Mouse (Mus musculus): Measurements from ENCODE around the gene Gm49394.

Gm49394 gene

DNA sequence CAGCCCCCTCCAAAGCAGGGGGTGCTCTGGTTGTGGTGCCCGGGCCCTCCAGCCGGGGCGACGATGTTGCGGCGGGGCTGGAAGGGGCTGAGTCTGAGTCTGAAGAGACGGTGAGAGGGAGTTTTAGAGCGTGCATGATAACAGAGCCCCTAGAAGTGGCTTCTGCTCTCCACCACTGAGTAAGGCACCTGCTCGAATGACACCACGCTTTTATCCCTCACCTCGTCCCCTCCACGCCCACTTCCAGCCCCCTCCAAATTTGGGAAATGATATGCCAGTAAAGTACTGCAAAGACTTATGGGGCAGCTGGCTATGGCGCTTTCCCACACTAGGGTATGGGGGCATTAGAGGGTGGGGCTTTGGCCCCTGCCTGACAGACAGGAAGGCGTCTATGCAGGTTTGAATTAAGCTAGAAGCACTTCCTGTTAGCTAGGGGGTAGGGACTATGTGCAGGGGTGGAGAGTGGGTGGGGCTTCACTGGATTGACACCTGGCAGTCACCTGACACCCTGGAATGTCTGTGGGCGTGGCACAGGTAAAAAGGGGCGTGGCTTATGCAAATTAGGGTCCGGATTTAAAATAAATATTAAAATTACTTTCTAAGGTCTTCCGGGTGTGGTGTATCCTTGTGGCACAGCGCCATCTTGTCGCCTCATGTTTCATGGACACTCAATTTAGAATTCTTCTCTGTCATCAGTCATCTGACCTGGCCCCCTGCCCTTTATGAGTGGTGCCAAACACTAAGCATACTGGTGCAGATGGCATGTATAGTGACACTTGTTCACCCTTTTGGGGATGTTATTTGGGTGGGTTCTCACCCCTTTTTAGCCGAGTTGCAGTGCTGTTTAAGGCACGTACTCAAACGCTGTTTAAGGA lies at the start of gene Gm49394:
TSS of gene Gm49394 (minus strand) at position 192 of the 875 bp plus-strand sequence.
- DNase-seq (ENCODE audit: low spot score) = no peak

- DNase-seq (ENCODE audit: low spot score) = no peak
These were observed 45.2 kb upstream of the Gm49394 start for GRCm38 (mm10) chr7:142714783-142715498.

- DNase-seq (ENCODE audit: low spot score) = no peak
These were observed 37.1 kb upstream of the Gm49394 start for GRCm38 (mm10) chr7:142706873-142707272.

DNA sequence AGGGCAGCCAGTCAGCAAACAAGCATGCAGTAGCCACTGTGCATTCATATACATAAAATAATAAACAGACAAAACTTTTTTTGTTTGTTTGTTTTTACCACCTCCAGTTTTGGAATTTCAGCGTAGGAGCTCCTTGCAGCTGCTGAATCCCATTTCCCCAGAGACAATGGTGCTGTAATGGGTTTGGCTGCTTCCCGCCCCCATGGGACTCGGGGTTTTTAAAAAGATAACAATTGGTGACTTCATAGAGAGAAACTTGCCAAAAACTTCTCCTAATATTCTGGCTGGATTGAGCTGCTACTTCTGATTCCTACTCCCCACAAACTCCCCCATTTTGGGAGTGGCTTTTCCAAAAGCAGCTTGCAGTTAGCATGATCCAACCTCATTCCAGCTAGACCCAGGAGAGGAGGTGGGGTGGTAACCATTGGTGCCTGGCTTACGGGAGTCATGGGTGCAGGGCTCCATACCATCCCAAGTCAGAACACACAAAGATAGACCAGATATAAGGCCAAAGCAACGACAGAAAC lies 29.7 kb upstream of the Gm49394 start:
- no peak for DNase-seq (ENCODE audit: low spot score)

DNA sequence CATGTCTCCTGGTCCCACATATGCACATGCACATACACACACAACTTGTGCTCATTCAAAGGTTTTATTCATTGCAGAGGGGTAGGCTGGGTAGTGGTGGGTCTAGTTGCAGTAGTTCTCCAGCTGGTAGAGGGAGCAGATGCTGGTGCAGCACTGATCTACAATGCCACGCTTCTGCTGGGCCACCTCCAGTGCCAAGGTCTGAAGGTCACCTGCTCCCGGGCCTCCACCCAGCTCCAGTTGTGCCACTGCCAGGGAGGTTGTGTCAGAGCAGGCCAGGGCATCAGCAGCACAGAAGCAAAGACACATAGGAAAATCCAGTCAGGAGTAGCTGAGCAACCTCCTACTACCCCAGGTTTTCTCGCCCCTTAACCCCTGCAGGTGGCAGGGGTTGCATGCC lies 8.9 kb upstream of the Gm49394 start:
- DNase-seq (ENCODE audit: low spot score) = no peak

- no peak for DNase-seq (ENCODE audit: low spot score)
These were observed 5.9 kb upstream of the Gm49394 start for GRCm38 (mm10) chr7:142675644-142676043.

GRCm38 (mm10) chr7:142675141-142675540 lies 5.4 kb upstream of the Gm49394 start:
- DNase-seq (ENCODE audit: low spot score) = no peak

DNA sequence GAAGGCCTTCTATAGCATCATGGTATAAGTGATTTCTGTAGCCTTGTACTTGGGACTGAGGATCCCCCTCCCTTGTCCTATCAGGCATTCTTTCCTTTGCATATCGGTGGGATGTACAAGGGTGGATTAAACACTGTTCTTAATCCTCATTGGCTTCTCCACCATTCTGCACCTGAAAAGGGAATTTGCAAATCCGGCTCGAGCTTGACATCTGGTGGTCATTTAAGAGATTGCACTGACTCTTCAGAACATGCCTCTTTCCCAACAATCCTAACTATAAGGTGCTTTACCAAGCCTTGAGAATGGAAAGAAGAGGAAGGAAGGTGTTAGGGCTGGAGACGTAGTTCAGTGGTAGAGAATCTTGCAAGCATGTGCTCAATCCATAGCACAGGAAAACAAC lies 2.4 kb upstream of the Gm49394 start:
- DNase-seq (ENCODE audit: low spot score) = no peak

- no peak for DNase-seq (ENCODE audit: low spot score)
These were observed 1.3 kb upstream of the Gm49394 start for GRCm38 (mm10) chr7:142671067-142671466.

- no peak for DNase-seq (ENCODE audit: low spot score)
These were observed 1.4 kb downstream of the Gm49394 start for GRCm38 (mm10) chr7:142668328-142668727.

DNA sequence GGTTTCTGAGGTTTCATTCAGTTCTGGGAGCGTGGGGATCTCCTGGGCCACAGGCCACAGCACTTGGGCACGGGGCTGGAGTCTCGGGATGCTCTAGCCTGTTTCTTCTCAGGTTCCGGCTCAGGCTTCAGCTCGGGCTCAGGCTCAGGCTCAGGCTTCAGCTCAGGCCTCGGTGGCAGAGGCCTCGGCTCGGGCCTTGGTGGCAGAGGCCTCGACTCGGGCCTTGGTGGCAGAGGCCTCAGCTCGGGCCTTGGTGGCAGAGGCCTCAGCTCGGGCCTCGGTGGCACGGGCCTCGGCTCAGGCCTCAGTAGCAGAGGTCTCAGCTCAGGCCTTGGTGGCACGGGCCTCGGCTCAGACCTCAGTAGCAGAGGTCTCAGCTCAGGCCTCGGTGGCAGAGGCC lies 2.2 kb downstream of the Gm49394 start:
- DNase-seq (ENCODE audit: low spot score) = no peak

GRCm38 (mm10) chr7:142666659-142667058 lies 3.1 kb downstream of the Gm49394 start, which contains the start of gene Igf2:
TSS of gene Igf2 (minus strand) at chr7:142666816.
- DNase-seq (ENCODE audit: low spot score) = no peak

- no peak for DNase-seq (ENCODE audit: low spot score)
These were observed 3.6 kb downstream of the Gm49394 start for GRCm38 (mm10) chr7:142666109-142666508.

- DNase-seq (ENCODE audit: low spot score) = no peak
These were observed 4.4 kb downstream of the Gm49394 start for GRCm38 (mm10) chr7:142665364-142665763.

- no peak for DNase-seq (ENCODE audit: low spot score)
These were observed 5.2 kb downstream of the Gm49394 start for GRCm38 (mm10) chr7:142664465-142665029.

DNA sequence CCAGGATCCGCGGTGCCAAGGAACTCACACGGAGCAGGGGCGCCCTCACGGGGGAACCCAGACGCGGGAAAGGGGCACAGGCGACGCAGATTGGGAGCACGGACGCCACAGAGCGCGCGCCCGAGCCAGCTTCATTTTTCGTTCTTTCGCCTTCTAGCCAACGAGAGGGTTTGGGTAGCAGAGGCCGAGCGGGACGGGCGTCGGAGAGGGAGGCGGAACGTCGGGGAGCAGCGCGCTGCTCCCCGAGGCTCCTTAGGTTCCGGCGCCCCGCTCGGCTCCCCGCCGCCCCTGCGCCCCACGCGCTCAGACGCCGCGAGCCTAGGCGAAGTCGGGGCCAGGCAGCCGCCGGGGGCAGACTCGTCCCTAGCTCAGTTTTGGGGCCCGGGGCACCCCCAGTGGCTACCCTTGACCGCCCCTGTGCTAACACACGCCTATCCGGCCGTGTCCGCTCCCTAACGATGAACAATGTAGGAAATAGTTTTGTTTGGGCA lies 5.8 kb downstream of the Gm49394 start:
- DNase-seq (ENCODE audit: low spot score) = no peak

DNA sequence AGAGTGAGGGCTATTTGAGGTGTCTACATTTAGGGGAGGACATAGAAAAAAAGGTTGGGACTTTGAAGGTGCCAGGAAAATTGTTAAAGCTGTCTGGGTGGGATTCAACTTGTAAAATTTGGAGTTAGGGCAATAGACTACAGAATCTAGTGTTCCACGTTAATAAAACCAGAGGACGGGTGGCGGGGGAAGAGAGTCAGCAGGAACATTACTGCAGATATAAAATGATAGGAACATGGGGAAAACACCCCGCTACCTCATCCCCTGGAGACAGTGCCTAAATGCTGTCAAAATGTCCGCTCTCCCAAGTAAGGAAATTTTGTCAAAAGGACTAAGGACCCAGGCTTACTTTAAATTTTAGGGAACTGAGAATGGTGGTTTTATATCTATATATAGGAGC lies 6.6 kb downstream of the Gm49394 start:
- no peak for DNase-seq (ENCODE audit: low spot score)

GRCm38 (mm10) chr7:142661811-142662210 lies 7.9 kb downstream of the Gm49394 start:
- no peak for DNase-seq (ENCODE audit: low spot score)

GRCm38 (mm10) chr7:142661046-142661445 lies 8.7 kb downstream of the Gm49394 start:
- DNase-seq (ENCODE audit: low spot score) = no peak

DNA sequence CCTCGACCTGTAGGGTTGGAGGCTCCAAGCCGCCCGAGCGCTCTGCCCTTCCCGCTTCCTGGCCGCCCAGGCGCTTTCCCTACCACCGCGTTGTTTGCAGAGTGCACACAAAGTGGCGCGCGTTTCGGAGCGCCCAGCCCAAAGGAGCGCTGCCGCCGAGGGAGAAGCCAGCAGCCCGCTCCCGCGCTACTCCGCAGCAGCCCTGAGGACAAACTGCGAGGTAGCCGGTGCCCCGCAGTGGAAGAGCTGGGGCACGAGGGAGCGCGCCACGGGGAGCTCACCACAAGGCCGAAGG lies 9.1 kb downstream of the Gm49394 start:
- no peak for DNase-seq (ENCODE audit: low spot score)

- DNase-seq (ENCODE audit: low spot score) = no peak
These were observed 9.7 kb downstream of the Gm49394 start for GRCm38 (mm10) chr7:142659767-142660650.

Data from testis, postnatal 14 days (tissue).